Mouse (Mus musculus) large intestine, adult 2 months (tissue): ENCODE results near the gene Gm29427. TPM values are rescaled to one million over a fixed set of nuclear protein-coding genes. Genes with fewer than 3 reads are reported as not detected.

Experiments
- DNase-seq: peaks from one replicate; pipeline ENCODE4 v3.0.0-alpha.2; 2012; ENCODE audit warnings: low read depth, low spot score
- whole genome bisulfite sequencing: fragments of 180-500 bp; shearing (Covaris S2); methylation state at CpG from one replicate; pipeline ENCODE4 v1.1.7; 2018; 5-methylcytosine and 5-hydroxymethylcytosine counted together
- polyA plus RNA-seq: library from polyadenylated mRNA; depleted of rRNA; stranded (reverse); fragments of >200 nt; gene quantifications from 2 replicates; pipeline ENCODE4 v1.2.3, GENCODE M21; 2012; rRNA removed

Gm29427 gene
- polyA plus RNA-seq: not detected in 2 replicates

GRCm38 (mm10) chr1:130715561-130716217 is at the start of gene Gm29427:
Gm29427 (minus strand) TSS chr1:130715799.
- DNase-seq: peak; percentile 91
- WGBS: under 1% methylated on average over 38 of the region's 38 CpGs

- WGBS: 24% methylated on average over 12 of the region's 12 CpGs
Observed at GRCm38 (mm10) chr1:130764027-130764461, 48.4 kb upstream of the Gm29427 start.

GRCm38 (mm10) chr1:130762045-130762760 is 46.6 kb upstream of the Gm29427 start:
- 41% methylated on average over 3 of the region's 3 CpGs for WGBS
- no peak for DNase-seq

More at GRCm38 (mm10) chr1:130764027-130764461, 48.4 kb upstream of the Gm29427 start:
- peak; percentile 82 for DNase-seq

- DNase-seq: no peak
Observed at GRCm38 (mm10) chr1:130761597-130761996, 46.0 kb upstream of the Gm29427 start.

GRCm38 (mm10) chr1:130759689-130760088 is 44.1 kb upstream of the Gm29427 start:
- 57% methylated on average over 9 of the region's 9 CpGs for WGBS
- no peak for DNase-seq

More at GRCm38 (mm10) chr1:130761597-130761996, 46.0 kb upstream of the Gm29427 start:
- 19% methylated on average over 1 of the region's 1 CpGs for WGBS

- WGBS: 89% methylated on average over 3 of the region's 3 CpGs
- no peak for DNase-seq
Observed at GRCm38 (mm10) chr1:130746819-130747218, 31.2 kb upstream of the Gm29427 start.

GRCm38 (mm10) chr1:130745591-130745990 is 30.0 kb upstream of the Gm29427 start:
- DNase-seq: no peak
- WGBS: 67% methylated on average over 3 of the region's 3 CpGs

GRCm38 (mm10) chr1:130744961-130745360 is 29.4 kb upstream of the Gm29427 start:
- 88% methylated on average over 5 of the region's 5 CpGs for WGBS

GRCm38 (mm10) chr1:130744217-130744616 is 28.6 kb upstream of the Gm29427 start:
- DNase-seq: no peak
- 64% methylated on average over 2 of the region's 2 CpGs for WGBS

More at GRCm38 (mm10) chr1:130744961-130745360, 29.4 kb upstream of the Gm29427 start:
- no peak for DNase-seq

- WGBS: 76% methylated on average over 1 of the region's 1 CpGs
- no peak for DNase-seq
Observed at GRCm38 (mm10) chr1:130743775-130744174, 28.2 kb upstream of the Gm29427 start.

GRCm38 (mm10) chr1:130742201-130742600 is 26.6 kb upstream of the Gm29427 start:
- WGBS: 95% methylated on average over 7 of the region's 7 CpGs
- no peak for DNase-seq

GRCm38 (mm10) chr1:130740781-130741720 is 25.5 kb upstream of the Gm29427 start:
- DNase-seq: no peak
- 35% methylated on average over 15 of the region's 15 CpGs for WGBS

- WGBS: 33% methylated on average over 4 of the region's 4 CpGs
Observed at GRCm38 (mm10) chr1:130740227-130740648, 24.6 kb upstream of the Gm29427 start.

GRCm38 (mm10) chr1:130739636-130740035 is 24.0 kb upstream of the Gm29427 start:
- 29% methylated on average over 3 of the region's 3 CpGs for WGBS

More at GRCm38 (mm10) chr1:130740227-130740648, 24.6 kb upstream of the Gm29427 start:
- DNase-seq: no peak

GRCm38 (mm10) chr1:130738551-130739106 is 23.0 kb upstream of the Gm29427 start:
- DNase-seq: no peak
- 58% methylated on average over 3 of the region's 3 CpGs for WGBS

More at GRCm38 (mm10) chr1:130739636-130740035, 24.0 kb upstream of the Gm29427 start:
- no peak for DNase-seq

- 84% methylated on average over 7 of the region's 7 CpGs for WGBS
- DNase-seq: no peak
Observed at GRCm38 (mm10) chr1:130737916-130738315, 22.3 kb upstream of the Gm29427 start.

- DNase-seq: no peak
- WGBS: 30% methylated on average over 11 of the region's 11 CpGs
Observed at GRCm38 (mm10) chr1:130737411-130737881, 21.8 kb upstream of the Gm29427 start.

- DNase-seq: no peak
Observed at GRCm38 (mm10) chr1:130734852-130735251, 19.3 kb upstream of the Gm29427 start.

GRCm38 (mm10) chr1:130734452-130734851 is 18.9 kb upstream of the Gm29427 start:
- WGBS: 14% methylated on average over 5 of the region's 5 CpGs
- DNase-seq: no peak

More at GRCm38 (mm10) chr1:130734852-130735251, 19.3 kb upstream of the Gm29427 start:
- WGBS: 52% methylated on average over 8 of the region's 8 CpGs
